Mouse (Mus musculus) forebrain, embryonic 13.5 days (tissue): ENCODE measurements at regions not wholly inside any gene's neighbourhood (a gene's known extent, or its start where the extent isn't known, plus 50 kb on each side); places are given as distances from the start of the nearest gene placed in this dataset.

Experiments used
- ATAC-seq: fragments of 200-750 bp; cut with Nextera tagmentation; 2 replicates; pipeline ENCODE4 v1.8.0; 2017
- H3K27ac ChIP-seq: fragments of 300-500 bp; sonication (generic); 2 replicates; pipeline ENCODE4 v1.5.1; 2015; ENCODE audit warnings: inconsistent platforms, mild to moderate bottlenecking, moderate library complexity
- H3K27me3 ChIP-seq: fragments of 300-500 bp; sonication (generic); 2 replicates; pipeline ENCODE4 v1.6.1; 2015; ENCODE audit warnings: mild to moderate bottlenecking, inconsistent platforms
- H3K36me3 ChIP-seq: fragments of 300-500 bp; sonication (generic); 2 replicates; pipeline ENCODE4 v1.6.1; 2015; ENCODE audit warnings: mild to moderate bottlenecking, inconsistent platforms; ENCODE audit not compliant: poor library complexity, severe bottlenecking
- H3K4me1 ChIP-seq: fragments of 300-500 bp; sonication (generic); 2 replicates; pipeline ENCODE4 v1.6.1; 2015; ENCODE audit warnings: inconsistent platforms
- H3K4me2 ChIP-seq: fragments of 300-500 bp; sonication (generic); 2 replicates; pipeline ENCODE4 v1.6.1; 2015; ENCODE audit warnings: inconsistent platforms, mild to moderate bottlenecking, moderate library complexity
- H3K4me3 ChIP-seq: fragments of 300-500 bp; sonication (generic); 2 replicates; pipeline ENCODE4 v1.5.1; 2015; ENCODE audit warnings: mild to moderate bottlenecking, inconsistent platforms
- H3K9ac ChIP-seq: fragments of 300-500 bp; sonication (generic); 2 replicates; pipeline ENCODE4 v1.6.1; 2015; ENCODE audit warnings: mild to moderate bottlenecking, inconsistent platforms
- H3K9me3 ChIP-seq: fragments of 300-500 bp; sonication (generic); replicated peaks from 2 replicates; pipeline ENCODE4 v1.6.1; 2016; ENCODE audit warnings: inconsistent platforms
- WGBS: fragments of 180-500 bp; shearing (Covaris S2); methylation state at CpG from one replicate; pipeline ENCODE4 v1.1.7; 2015; 5-methylcytosine and 5-hydroxymethylcytosine counted together

DNA sequence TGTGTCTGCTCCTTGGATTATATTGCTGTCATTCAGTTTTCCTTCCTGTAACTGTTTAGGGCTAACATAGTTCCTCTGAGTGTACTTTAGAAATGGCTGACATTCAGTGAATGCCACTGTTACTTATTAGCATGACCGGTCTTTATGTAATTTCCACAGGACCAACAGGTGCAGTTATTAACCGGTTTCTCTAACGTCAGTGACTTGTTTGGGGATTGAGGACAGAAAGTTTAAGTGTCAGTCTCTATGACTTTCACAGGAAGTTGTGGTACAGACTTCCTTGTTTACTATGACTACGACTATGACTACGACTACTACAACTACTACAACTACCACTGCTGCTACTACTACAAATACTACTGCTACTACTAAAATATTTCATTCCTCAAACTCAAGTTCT is 170.4 kb upstream of the Ptger4 start:
- WGBS = 94% methylated on average over 5 of the region's 5 CpGs
- ATAC-seq = no peak
- Histone ChIP-seq H3K27me3 (no peaks in the 10 kb centered on the region), H3K27ac (no peak overlapping the region), H3K4me3 (no peak overlapping the region), H3K9me3 (no peaks in the 10 kb centered on the region), H3K9ac (no peak overlapping the region), H3K4me2 (no peak overlapping the region), H3K36me3 (no peaks in the 10 kb centered on the region), H3K4me1 (no peaks in the 10 kb centered on the region)

DNA sequence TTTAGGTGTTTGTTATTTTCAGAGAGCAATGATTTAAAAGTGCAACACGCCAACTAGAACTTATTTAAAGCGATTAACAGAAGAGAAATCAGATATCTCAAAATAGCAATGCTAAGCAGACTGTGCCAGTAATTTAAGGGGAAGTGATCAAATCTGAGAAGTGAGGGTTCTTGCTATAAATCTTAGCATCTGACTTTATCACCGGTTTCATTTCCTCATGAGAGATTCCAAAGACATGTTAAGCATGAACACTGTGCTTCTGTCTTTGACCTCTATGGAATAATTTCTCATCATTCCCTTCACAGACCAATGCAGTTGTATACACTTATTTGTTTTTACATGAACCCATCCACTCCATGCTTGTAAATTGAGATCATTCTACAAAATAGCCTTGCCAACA is 172.0 kb upstream of the Ptger4 start:
- ATAC-seq = no peak
- H3K9ac ChIP-seq = no peak overlapping the region
- WGBS = 92% methylated on average over 3 of the region's 3 CpGs
- no peak overlapping the region for H3K4me3 ChIP-seq
- no peak overlapping the region for H3K27ac ChIP-seq
- H3K27me3 ChIP-seq = no peaks in the 10 kb centered on the region
- H3K9me3 ChIP-seq = no peaks in the 10 kb centered on the region
- H3K4me2 ChIP-seq = no peak overlapping the region
- no peaks in the 10 kb centered on the region for H3K4me1 ChIP-seq
- no peaks in the 10 kb centered on the region for H3K36me3 ChIP-seq

- no peak for ATAC-seq
- Histone ChIP-seq H3K27me3 (no peaks in the 10 kb centered on the region), H3K27ac (no peak overlapping the region), H3K9ac (no peak overlapping the region), H3K4me3 (no peak overlapping the region), H3K36me3 (no peaks in the 10 kb centered on the region), H3K9me3 (no peaks in the 10 kb centered on the region), H3K4me2 (no peak overlapping the region), H3K4me1 (no peaks in the 10 kb centered on the region)
- WGBS = 83% methylated on average over 3 of the region's 3 CpGs
Observed at GRCm38 (mm10) chr15:5426641-5427040, 182.7 kb upstream of the Ptger4 start.

- Histone ChIP-seq H3K9ac (no peak overlapping the region), H3K27me3 (no peaks in the 10 kb centered on the region), H3K9me3 (no peaks in the 10 kb centered on the region), H3K4me2 (no peak overlapping the region), H3K36me3 (no peaks in the 10 kb centered on the region), H3K27ac (no peak overlapping the region), H3K4me3 (no peak overlapping the region), H3K4me1 (no peaks in the 10 kb centered on the region)
- WGBS = 90% methylated on average over 7 of the region's 7 CpGs
- no peak for ATAC-seq
Observed at GRCm38 (mm10) chr15:5427319-5428048, 183.5 kb upstream of the Ptger4 start.

GRCm38 (mm10) chr15:5432018-5432417 is 188.0 kb upstream of the Ptger4 start:
- H3K4me1 ChIP-seq = no peaks in the 10 kb centered on the region
- no peaks in the 10 kb centered on the region for H3K9me3 ChIP-seq
- H3K36me3 ChIP-seq = no peaks in the 10 kb centered on the region
- no peak for ATAC-seq
- H3K9ac ChIP-seq = no peak overlapping the region
- 81% methylated on average over 2 of the region's 2 CpGs for WGBS
- no peaks in the 10 kb centered on the region for H3K27me3 ChIP-seq
- H3K4me2 ChIP-seq = no peak overlapping the region
- H3K27ac ChIP-seq = no peak overlapping the region
- no peak overlapping the region for H3K4me3 ChIP-seq

DNA sequence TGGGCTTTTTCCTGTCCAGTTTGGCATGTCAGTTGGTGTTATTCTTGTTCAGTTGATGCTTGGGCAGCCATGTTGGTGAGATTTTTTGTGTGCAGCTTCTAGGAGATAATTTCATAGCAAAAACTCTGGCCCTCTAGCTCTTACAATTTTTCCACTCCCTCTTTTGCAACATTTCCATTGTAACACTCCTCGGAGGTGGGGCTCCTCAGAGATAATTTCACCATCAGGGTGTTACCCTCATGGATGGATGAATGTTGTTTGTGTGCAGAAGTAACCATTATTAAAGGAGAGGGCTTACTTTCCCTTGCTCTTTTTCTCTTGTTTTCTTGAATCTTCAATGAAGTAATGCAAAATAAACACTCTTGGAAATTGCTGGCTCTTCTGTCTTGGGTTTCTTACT is 193.0 kb upstream of the Ptger4 start:
- no peak overlapping the region for H3K9ac ChIP-seq
- H3K27me3 ChIP-seq = no peaks in the 10 kb centered on the region
- H3K9me3 ChIP-seq = no peaks in the 10 kb centered on the region
- no peak for ATAC-seq
- no peaks in the 10 kb centered on the region for H3K4me1 ChIP-seq
- no peaks in the 10 kb centered on the region for H3K36me3 ChIP-seq
- no peak overlapping the region for H3K27ac ChIP-seq
- no peak overlapping the region for H3K4me2 ChIP-seq
- H3K4me3 ChIP-seq = no peak overlapping the region
- WGBS = 82% methylated on average over 1 of the region's 1 CpGs

DNA sequence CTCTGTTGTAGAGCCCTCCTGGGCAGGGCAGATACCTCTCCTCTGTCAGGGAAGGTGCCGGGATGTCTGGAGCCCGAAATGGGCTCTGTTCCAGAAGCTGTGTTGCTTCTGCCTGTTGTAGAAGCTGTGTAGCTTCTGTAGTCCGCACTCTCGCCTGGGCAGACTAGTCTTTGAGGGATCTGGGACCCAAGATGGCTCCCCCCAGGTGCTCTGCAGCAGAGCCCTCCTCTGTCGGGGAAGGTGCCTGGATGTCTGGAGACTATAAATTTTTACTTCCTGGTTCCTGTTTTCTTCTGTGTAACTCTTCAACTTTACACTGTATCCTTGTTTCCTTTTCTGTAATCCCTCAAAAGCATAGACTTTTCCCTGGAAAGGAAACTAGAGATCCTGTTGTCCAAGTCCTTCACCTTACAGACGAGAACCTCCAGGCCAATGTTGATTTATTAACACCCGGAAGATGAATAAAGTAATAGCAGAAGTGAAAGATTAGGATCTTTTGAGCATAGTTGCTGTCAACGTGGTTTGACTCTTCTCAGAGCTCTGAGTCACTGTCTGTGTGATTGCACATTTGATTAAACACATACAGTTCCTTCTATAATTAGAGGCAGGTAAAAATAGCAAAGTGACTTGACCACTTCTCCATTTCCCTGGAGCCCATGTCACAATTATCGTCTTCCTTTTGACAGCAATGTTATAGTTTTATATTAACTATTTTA is 202.2 kb upstream of the Ptger4 start:
- no peak overlapping the region for H3K9ac ChIP-seq
- H3K9me3 ChIP-seq = no peaks in the 10 kb centered on the region
- H3K4me3 ChIP-seq = no peak overlapping the region
- WGBS = 87% methylated on average over 9 of the region's 9 CpGs
- H3K27ac ChIP-seq = no peak overlapping the region
- no peak for ATAC-seq
- no peaks in the 10 kb centered on the region for H3K27me3 ChIP-seq
- H3K4me2 ChIP-seq = no peak overlapping the region
- H3K36me3 ChIP-seq = no peaks in the 10 kb centered on the region
- H3K4me1 ChIP-seq = no peaks in the 10 kb centered on the region

DNA sequence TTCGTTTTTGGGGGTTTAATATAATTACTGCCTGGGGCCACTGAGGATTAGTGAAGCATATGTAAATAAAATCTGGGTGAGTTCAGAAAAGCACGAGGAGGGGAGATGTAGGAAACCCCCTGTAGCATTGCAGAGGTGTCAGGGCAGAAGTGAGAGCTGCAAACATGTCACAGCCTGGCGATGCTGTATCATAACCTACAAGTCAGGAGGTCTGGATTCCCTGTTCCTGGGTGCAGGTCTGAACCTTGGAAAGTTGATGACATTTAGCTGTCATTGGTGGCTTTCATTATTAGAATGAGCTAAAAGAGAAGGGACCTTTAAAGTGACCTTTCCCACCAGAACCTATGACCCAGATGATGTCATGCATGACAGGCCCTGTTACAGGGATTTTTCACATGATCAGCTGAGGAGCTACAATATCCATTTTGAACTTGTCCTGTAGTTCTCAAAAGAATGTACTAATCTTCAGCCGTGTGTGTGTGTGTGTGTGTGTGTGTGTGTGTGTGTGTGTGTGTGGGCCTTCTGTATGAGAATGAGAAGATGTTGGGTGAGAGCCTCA is 202.8 kb upstream of the Ptger4 start:
- Histone ChIP-seq H3K36me3 (no peaks in the 10 kb centered on the region), H3K4me1 (no peaks in the 10 kb centered on the region), H3K9me3 (no peaks in the 10 kb centered on the region), H3K9ac (no peak overlapping the region), H3K4me2 (no peak overlapping the region), H3K27me3 (no peaks in the 10 kb centered on the region), H3K4me3 (no peak overlapping the region), H3K27ac (no peak overlapping the region)
- no peak for ATAC-seq
- 78% methylated on average over 4 of the region's 4 CpGs for WGBS

DNA sequence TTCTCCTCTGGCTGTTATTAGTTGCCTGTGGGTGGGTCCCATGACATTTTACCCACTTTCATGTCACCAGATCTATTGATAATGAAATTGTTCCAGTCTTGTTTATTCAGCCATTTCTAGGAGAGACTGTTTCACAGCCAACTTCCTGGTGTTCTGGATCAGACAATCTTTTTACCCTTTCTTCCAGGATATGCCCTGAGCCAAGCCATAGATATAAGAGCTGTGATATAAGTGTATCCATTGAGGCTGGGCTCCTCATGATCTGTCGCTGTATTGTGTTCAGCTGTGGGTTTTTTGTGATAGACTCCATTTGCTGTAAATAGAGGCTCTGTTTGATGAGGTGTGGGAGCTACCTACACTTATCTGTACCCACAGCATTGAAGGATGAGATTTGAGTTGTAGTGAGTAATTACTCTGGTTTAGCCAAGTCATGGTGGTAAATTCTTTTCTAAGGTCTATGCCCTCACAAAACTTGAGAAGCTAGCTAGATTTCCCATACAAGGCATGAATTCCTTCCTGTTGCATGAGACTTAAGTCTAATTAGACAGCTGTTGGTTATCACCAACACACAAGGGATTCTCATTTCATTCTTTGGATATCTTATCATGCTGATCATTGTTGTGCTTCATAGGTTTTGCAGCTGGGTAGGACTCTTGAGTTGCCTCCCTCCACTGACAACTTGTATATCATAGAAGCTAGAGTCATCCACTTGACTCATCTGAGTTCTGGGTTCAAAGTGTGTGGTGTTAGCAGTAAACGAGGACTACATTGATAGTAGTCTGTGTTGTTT is 203.9 kb upstream of the Ptger4 start:
- Histone ChIP-seq H3K4me1 (no peaks in the 10 kb centered on the region), H3K27me3 (no peaks in the 10 kb centered on the region), H3K36me3 (no peaks in the 10 kb centered on the region), H3K4me3 (no peak overlapping the region), H3K4me2 (no peak overlapping the region), H3K9ac (no peak overlapping the region), H3K27ac (no peak overlapping the region), H3K9me3 (no peaks in the 10 kb centered on the region)
- WGBS = 95% methylated on average over 2 of the region's 2 CpGs
- no peak for ATAC-seq

DNA sequence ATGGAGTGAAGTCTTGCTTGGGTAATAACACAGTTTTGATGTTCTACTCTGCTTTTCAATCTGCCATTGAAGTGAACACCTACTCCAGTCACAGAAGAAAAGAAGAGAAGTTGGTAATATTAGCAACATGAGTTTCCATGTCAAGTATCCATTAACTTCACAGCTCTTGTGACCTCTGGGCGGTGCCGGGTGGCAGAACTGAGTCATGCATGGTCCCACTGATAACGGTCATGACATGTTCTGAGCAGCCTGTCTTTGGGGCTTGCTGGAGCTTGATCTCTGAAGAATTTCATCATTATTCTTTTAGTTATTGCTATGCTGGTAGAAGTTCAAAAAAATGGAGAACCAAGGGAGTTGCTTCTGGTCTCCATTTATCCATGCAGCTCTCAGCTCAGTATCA is 215.1 kb upstream of the Ptger4 start:
- Histone ChIP-seq H3K36me3 (no peaks in the 10 kb centered on the region), H3K4me2 (no peak overlapping the region), H3K9me3 (no peaks in the 10 kb centered on the region; the same call in 1 of the 2 replicates), H3K27ac (no peak overlapping the region), H3K9ac (no peak overlapping the region), H3K4me1 (no peaks in the 10 kb centered on the region), H3K27me3 (no peaks in the 10 kb centered on the region), H3K4me3 (no peak overlapping the region)
- ATAC-seq = no peak
- 90% methylated on average over 3 of the region's 3 CpGs for WGBS

GRCm38 (mm10) chr15:5459580-5459979 is 215.6 kb upstream of the Ptger4 start:
- Histone ChIP-seq H3K36me3 (no peaks in the 10 kb centered on the region), H3K4me3 (no peak overlapping the region), H3K4me1 (no peaks in the 10 kb centered on the region), H3K27ac (no peak overlapping the region), H3K27me3 (no peaks in the 10 kb centered on the region), H3K4me2 (no peak overlapping the region), H3K9ac (no peak overlapping the region), H3K9me3 (no peaks in the 10 kb centered on the region; the same call in 1 of the 2 replicates)
- WGBS = 89% methylated on average over 4 of the region's 4 CpGs
- ATAC-seq = no peak

DNA sequence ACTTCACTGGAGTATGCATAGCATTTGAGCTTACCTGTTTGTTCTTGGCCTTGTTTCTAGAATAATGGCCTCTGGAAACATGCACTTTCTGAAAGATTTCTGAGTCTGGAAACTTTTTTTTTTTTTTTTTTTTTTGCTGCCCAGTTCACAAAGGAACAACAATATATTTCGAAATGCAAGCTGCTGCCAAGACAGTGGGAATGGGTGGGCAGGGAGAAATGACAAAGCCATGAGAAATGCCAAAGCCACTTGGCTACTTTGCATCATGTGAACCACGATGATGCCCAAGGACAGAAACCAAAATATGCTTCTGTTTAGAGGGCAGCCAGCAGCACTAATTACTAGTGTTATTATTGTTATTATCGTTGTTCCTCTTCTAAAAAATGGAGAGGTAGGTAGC is 218.7 kb upstream of the Ptger4 start:
- H3K36me3 ChIP-seq = no peaks in the 10 kb centered on the region
- no peaks in the 10 kb centered on the region for H3K4me1 ChIP-seq
- H3K27ac ChIP-seq = no peak overlapping the region
- no peaks in the 10 kb centered on the region; the same call in 1 of the 2 replicates for H3K9me3 ChIP-seq
- H3K4me3 ChIP-seq = no peak overlapping the region
- H3K9ac ChIP-seq = no peak overlapping the region
- WGBS = 83% methylated on average over 3 of the region's 3 CpGs
- no peak overlapping the region for H3K4me2 ChIP-seq
- no peaks in the 10 kb centered on the region for H3K27me3 ChIP-seq
- ATAC-seq = no peak
